Mouse (Mus musculus): ENCODE results near the gene Atp4a.

DNA sequence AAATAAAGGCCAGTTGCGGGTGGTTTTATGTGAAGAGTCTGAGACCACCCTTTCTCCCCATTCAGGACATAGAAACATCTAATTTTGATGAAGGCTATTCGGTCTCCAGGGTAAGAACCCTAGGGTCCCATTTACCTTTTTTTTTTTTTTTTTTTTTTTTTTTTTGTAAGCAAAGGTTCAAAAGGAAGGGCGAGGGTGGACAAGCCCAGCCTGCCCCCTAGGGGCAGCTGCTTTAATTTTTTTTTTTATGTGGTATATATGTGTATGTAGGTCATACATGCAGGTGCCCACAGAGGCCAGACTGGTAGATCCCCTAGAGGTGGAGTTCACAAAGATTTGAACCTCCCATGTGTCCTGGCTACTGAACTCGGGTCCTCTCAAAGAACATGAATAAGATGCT lies 54.4 kb downstream of the Atp4a start:
- no peak for TF ChIP-seq GATA1 (IDR thresholded peaks at IDR 0.05; ENCODE audit: low read length)
- no peak for TF ChIP-seq TAL1 (IDR thresholded peaks at IDR 0.05; ENCODE audit: low read length)
